Mouse (Mus musculus): ENCODE data around the gene 4930544D05Rik. TPM values are rescaled to one million over a fixed set of nuclear protein-coding genes. Genes with fewer than 3 reads are reported as not detected.

4930544D05Rik gene
- polyA plus RNA-seq, 1 experiment from 2014 or later, result not detected

- Histone ChIP-seq H3K4me2 (replicated peaks) (no peak overlapping the region), H3K27ac (replicated peaks) (no peak overlapping the region), H3K9me3 (no peaks in the 10 kb centered on the region), H3K27me3 (no peaks in the 10 kb centered on the region), H3K4me1 (peaks cover 13% of the 10 kb centered on the region), H3K9ac (replicated peaks) (no peak overlapping the region), H3K4me3 (no peak overlapping the region), H3K36me3 (peaks cover 32% of the 10 kb centered on the region)
- no peak for ATAC-seq (replicated peaks)
- WGBS, result 82% methylated on average over 6 of the region's 6 CpGs
Observed at GRCm38 (mm10) chr11:70663957-70664356, 48.3 kb downstream of the 4930544D05Rik start.

DNA sequence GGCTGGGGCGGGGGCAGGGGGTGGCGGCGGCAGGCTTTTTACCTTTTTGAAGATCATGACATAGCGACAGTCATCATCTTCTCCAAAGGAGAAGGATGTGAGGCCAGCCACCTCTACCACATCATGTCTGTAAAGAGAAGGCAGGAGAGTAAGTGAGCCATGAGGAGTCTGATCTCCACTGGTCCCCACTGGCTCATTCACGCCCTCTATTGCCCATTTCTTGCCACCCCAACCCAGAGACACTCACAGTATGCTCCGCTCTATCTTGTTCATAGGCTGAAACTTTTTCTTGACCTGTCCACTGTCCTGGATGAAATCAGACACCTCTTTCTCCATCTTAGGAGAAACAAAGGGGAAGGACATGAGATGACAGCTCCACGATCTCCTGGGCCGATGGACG is 49.1 kb downstream of the 4930544D05Rik start:
- H3K27ac ChIP-seq (replicated peaks), result no peak overlapping the region
- no peak overlapping the region for H3K9ac ChIP-seq (replicated peaks)
- H3K4me2 ChIP-seq (replicated peaks), result no peak overlapping the region
- H3K36me3 ChIP-seq, result peaks cover 32% of the 10 kb centered on the region
- no peak overlapping the region for H3K4me3 ChIP-seq
- H3K27me3 ChIP-seq, result no peaks in the 10 kb centered on the region
- no peaks in the 10 kb centered on the region for H3K9me3 ChIP-seq
- ATAC-seq (replicated peaks), result no peak
- WGBS, result 92% methylated on average over 9 of the region's 9 CpGs
- peaks cover 13% of the 10 kb centered on the region for H3K4me1 ChIP-seq

Other genes with a start within 250 kb of the 4930544D05Rik start
- gene Pelp1, start 205.8 kb upstream of the 4930544D05Rik start, polyA plus RNA-seq (2015; fragmentation: Nextera tagmentation; extraction: Ambion mirVana), result 33.4 and 37.2 TPM in 2 replicates
- gene Arrb2, start 183.2 kb upstream of the 4930544D05Rik start, polyA plus RNA-seq (2015; fragmentation: Nextera tagmentation; extraction: Ambion mirVana), result 38.1 and 38.4 TPM in 2 replicates
- 40.2 and 45.0 TPM in 2 replicates for gene Med11, start 163.9 kb upstream of the 4930544D05Rik start, polyA plus RNA-seq (2015; fragmentation: Nextera tagmentation; extraction: Ambion mirVana)
- gene Zmynd15, start 156.4 kb upstream of the 4930544D05Rik start, polyA plus RNA-seq (2015; fragmentation: Nextera tagmentation; extraction: Ambion mirVana), result 0.52 and 0.56 TPM in 2 replicates
- gene Cxcl16, start 155.9 kb upstream of the 4930544D05Rik start, polyA plus RNA-seq (2015; fragmentation: Nextera tagmentation; extraction: Ambion mirVana), result 1.4 and 1.9 TPM in 2 replicates
- 1.0 and 2.0 TPM in 2 replicates for gene Tm4sf5, start 110.6 kb upstream of the 4930544D05Rik start, polyA plus RNA-seq (2015; fragmentation: Nextera tagmentation; extraction: Ambion mirVana)
- gene Vmo1, start 101.2 kb upstream of the 4930544D05Rik start, polyA plus RNA-seq (2015; fragmentation: Nextera tagmentation; extraction: Ambion mirVana), result 0.29 and 0.36 TPM in 2 replicates
- 0.14 TPM in 1 of 2 replicates, not detected in the other for gene Gltpd2, start 96.7 kb upstream of the 4930544D05Rik start, polyA plus RNA-seq (2015; fragmentation: Nextera tagmentation; extraction: Ambion mirVana)
- 750 and 789 TPM in 2 replicates for gene Psmb6, start 90.5 kb upstream of the 4930544D05Rik start, polyA plus RNA-seq (2015; fragmentation: Nextera tagmentation; extraction: Ambion mirVana)
- gene Gm40193, start 82.9 kb upstream of the 4930544D05Rik start, polyA plus RNA-seq (2015; fragmentation: Nextera tagmentation; extraction: Ambion mirVana), result not detected in 2 replicates
- 7.0 and 8.2 TPM in 2 replicates for gene Pld2, start 75.8 kb upstream of the 4930544D05Rik start, polyA plus RNA-seq (2015; fragmentation: Nextera tagmentation; extraction: Ambion mirVana)
- gene Mink1, start 53.0 kb upstream of the 4930544D05Rik start, polyA plus RNA-seq (2015; fragmentation: Nextera tagmentation; extraction: Ambion mirVana), result 14.3 and 15.6 TPM in 2 replicates
- gene Chrne, start 3.4 kb downstream of the 4930544D05Rik start, polyA plus RNA-seq (2015; fragmentation: Nextera tagmentation; extraction: Ambion mirVana), result 0.34 TPM in 1 of 2 replicates, not detected in the other
- gene Gp1ba, start 23.3 kb downstream of the 4930544D05Rik start, polyA plus RNA-seq (2015; fragmentation: Nextera tagmentation; extraction: Ambion mirVana), result 0.08 and 0.24 TPM in 2 replicates
- 126 and 130 TPM in 2 replicates for gene Rnf167, start 31.4 kb downstream of the 4930544D05Rik start, polyA plus RNA-seq (2015; fragmentation: Nextera tagmentation; extraction: Ambion mirVana)
- gene Slc25a11, start 31.6 kb downstream of the 4930544D05Rik start, polyA plus RNA-seq (2015; fragmentation: Nextera tagmentation; extraction: Ambion mirVana), result 167 and 168 TPM in 2 replicates
- gene Pfn1, start 38.8 kb downstream of the 4930544D05Rik start, polyA plus RNA-seq (2015; fragmentation: Nextera tagmentation; extraction: Ambion mirVana), result 683 and 724 TPM in 2 replicates
- 6.3 and 8.4 TPM in 2 replicates for gene Eno3, start 41.4 kb downstream of the 4930544D05Rik start, polyA plus RNA-seq (2015; fragmentation: Nextera tagmentation; extraction: Ambion mirVana)
- 148 and 153 TPM in 2 replicates for gene Spag7, start 53.6 kb downstream of the 4930544D05Rik start, polyA plus RNA-seq (2015; fragmentation: Nextera tagmentation; extraction: Ambion mirVana)
- 17.0 and 17.6 TPM in 2 replicates for gene Camta2, start 72.3 kb downstream of the 4930544D05Rik start, polyA plus RNA-seq (2015; fragmentation: Nextera tagmentation; extraction: Ambion mirVana)
- gene Inca1, start 84.3 kb downstream of the 4930544D05Rik start, polyA plus RNA-seq (2015; fragmentation: Nextera tagmentation; extraction: Ambion mirVana), result 0.69 and 1.5 TPM in 2 replicates
- 1.4 and 1.5 TPM in 2 replicates for gene Kif1c, start 84.7 kb downstream of the 4930544D05Rik start, polyA plus RNA-seq (2015; fragmentation: Nextera tagmentation; extraction: Ambion mirVana)
- gene Zfp3, start 148.4 kb downstream of the 4930544D05Rik start, polyA plus RNA-seq (2015; fragmentation: Nextera tagmentation; extraction: Ambion mirVana), result 15.5 and 16.9 TPM in 2 replicates
- gene Scimp, start 196.7 kb downstream of the 4930544D05Rik start, polyA plus RNA-seq (2015; fragmentation: Nextera tagmentation; extraction: Ambion mirVana), result not detected in 2 replicates
- gene Rabep1, start 228.9 kb downstream of the 4930544D05Rik start, polyA plus RNA-seq (2015; fragmentation: Nextera tagmentation; extraction: Ambion mirVana), result 85.1 and 87.4 TPM in 2 replicates